Mouse (Mus musculus) lung, adult 2 months (tissue): ENCODE results near the gene Olfr1057.

Experiments used
- CTCF ChIP-seq: fragments of 200-500 bp; IDR thresholded peaks from 2 replicates; pipeline ENCODE4 v1.5.1; 2011; ENCODE audit warnings: mild to moderate bottlenecking, low read length, control low read depth; ENCODE audit not compliant: insufficient read depth
- POLR2A ChIP-seq: fragments of 200-500 bp; IDR thresholded peaks from 2 replicates; pipeline ENCODE4 v1.6.1; 2011; ENCODE audit warnings: low read depth, mild to moderate bottlenecking, control low read depth, low read length, borderline replicate concordance; ENCODE audit errors: extremely low read depth

GRCm38 (mm10) chr2:86378293-86378692 is at the start of gene Olfr1057:
- TF ChIP-seq CTCF (no peak), POLR2A (no peak)
